12 mouse cellular contexts compared by ENCODE assay signal in the genomic region with DNA sequence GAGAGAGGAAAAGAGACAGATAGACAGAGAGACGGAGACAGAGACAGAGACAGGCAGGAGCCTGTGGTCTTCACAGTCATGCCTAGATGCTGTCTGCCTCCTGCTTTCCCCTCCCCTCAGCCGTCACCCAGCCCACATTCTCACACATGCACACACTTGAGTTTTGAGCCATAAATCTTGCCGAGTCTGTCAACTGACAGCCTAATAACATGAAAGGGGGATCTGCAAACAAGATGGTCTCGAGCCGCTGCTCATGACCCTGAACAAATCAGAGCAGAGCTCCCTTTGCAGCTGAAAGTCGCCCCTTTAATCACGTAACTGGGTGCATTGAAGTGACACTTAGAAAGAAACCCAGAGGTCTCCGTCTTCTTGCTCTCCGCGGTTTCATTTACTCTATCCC.
DNase-seq lines count a peak whose midpoint lies in the region; ATAC-seq and TF ChIP-seq lines count a peak whose summit lies in the region.
"Had no signal": no experiment of that assay in that cellular context is flagged by ENCODE, and none has a peak within 500 bp of the region (broad histone marks: within the 10 kb centered on the region; RNA-seq: fewer than 3 reads in every experiment).

No protein-coding gene starts in this region.

- no peak for DNase-seq in heart, postnatal 14 days
- no peak for DNase-seq in stomach, postnatal 0 days (ENCODE audit: low spot score)
- peak; percentile 67 for DNase-seq in limb, embryonic 11.5 days (ENCODE audit: low spot score)
- no peak for DNase-seq in thymus, postnatal 0 days (ENCODE audit: low spot score)
- DNase-seq in gastrocnemius, postnatal 25 days, result no peak
- no peak for DNase-seq in cerebellum, adult 9-11 months
- DNase-seq: B cell, adult 2 months; cerebellum, postnatal 14 days; lung, postnatal 14 days had no signal

- no peaks in the 10 kb centered on the region for H3K9me3 ChIP-seq in heart, embryonic 12.5 days (replicated peaks)
- no peaks in the 10 kb centered on the region for H3K9me3 ChIP-seq in stomach, embryonic 14.5 days (ENCODE audit: control insufficient read depth, low read depth, low read length)
- no peaks in the 10 kb centered on the region for H3K9me3 ChIP-seq in stomach, postnatal 0 days (ENCODE audit: control insufficient read depth, low read length)
- no peaks in the 10 kb centered on the region for H3K9me3 ChIP-seq in limb, embryonic 11.5 days (ENCODE audit: control insufficient read depth, low read length)

- H3K27ac ChIP-seq in heart, embryonic 12.5 days (ENCODE audit: poor library complexity, severe bottlenecking), result no peak overlapping the region
- H3K27ac ChIP-seq in stomach, embryonic 14.5 days (ENCODE audit: low read length), result no peak overlapping the region
- H3K27ac ChIP-seq in stomach, postnatal 0 days (replicated peaks), result no peak overlapping the region
- H3K27ac ChIP-seq in limb, embryonic 11.5 days (replicated peaks; ENCODE audit: low read depth, low read length), result no peak overlapping the region

- H3K36me3 ChIP-seq in heart, embryonic 12.5 days, result no peaks in the 10 kb centered on the region
- no peaks in the 10 kb centered on the region for H3K36me3 ChIP-seq in stomach, embryonic 14.5 days (ENCODE audit: control insufficient read depth, insufficient read depth, low read length)
- H3K36me3 ChIP-seq in stomach, postnatal 0 days (ENCODE audit: control insufficient read depth, insufficient read depth, low read length), result no peaks in the 10 kb centered on the region
- no peaks in the 10 kb centered on the region for H3K36me3 ChIP-seq in limb, embryonic 11.5 days (ENCODE audit: control insufficient read depth, insufficient read depth, low read length)

- no peak for TF ChIP-seq CTCF in stomach, postnatal 0 days (IDR thresholded peaks at IDR 0.05; ENCODE audit: low read depth)

- H3K4me3 ChIP-seq in heart, embryonic 12.5 days, result no peak overlapping the region
- no peak overlapping the region for H3K4me3 ChIP-seq in stomach, embryonic 14.5 days (ENCODE audit: low read depth, low read length)
- no peak overlapping the region for H3K4me3 ChIP-seq in stomach, postnatal 0 days (ENCODE audit: low read depth, low read length)
- no peak overlapping the region for H3K4me3 ChIP-seq in limb, embryonic 11.5 days (ENCODE audit: low read depth, low read length)

- H3K9ac ChIP-seq in heart, embryonic 12.5 days, result no peak overlapping the region
- no peak overlapping the region for H3K9ac ChIP-seq in stomach, embryonic 14.5 days (replicated peaks; ENCODE audit: low read depth, low read length)
- no peak overlapping the region for H3K9ac ChIP-seq in stomach, postnatal 0 days (ENCODE audit: low read length)
- no peak overlapping the region for H3K9ac ChIP-seq in limb, embryonic 11.5 days (ENCODE audit: low read length)

- WGBS in heart, embryonic 12.5 days, result 53% methylated on average over 10 of the region's 10 CpGs
- WGBS in stomach, embryonic 14.5 days, result 23% methylated on average over 10 of the region's 10 CpGs
- WGBS in stomach, postnatal 0 days, result 32% methylated on average over 10 of the region's 10 CpGs
- WGBS in limb, embryonic 11.5 days, result 19% methylated on average over 10 of the region's 10 CpGs

- no peak for TF ChIP-seq EP300 in stomach, postnatal 0 days (optimal IDR thresholded peaks at IDR 0.05)

- peak overlapping the region; percentile 13; the same call in 1 of the 2 replicates for H3K4me2 ChIP-seq in heart, embryonic 12.5 days
- 0 out of 2 replicates have a peak overlapping the region, but pooled peaks have one; percentile 5 for H3K4me2 ChIP-seq in stomach, embryonic 14.5 days (replicated peaks; ENCODE audit: low read depth, low read length)
- H3K4me2 ChIP-seq in stomach, postnatal 0 days (replicated peaks; ENCODE audit: low read depth), result no peak overlapping the region
- H3K4me2 ChIP-seq in limb, embryonic 11.5 days (ENCODE audit: low read depth, severe bottlenecking), result no peak overlapping the region

- H3K27me3 ChIP-seq in heart, embryonic 12.5 days (replicated peaks), result peaks cover 5% of the 10 kb centered on the region; the same call in 1 of the 2 replicates
- no peaks in the 10 kb centered on the region for H3K27me3 ChIP-seq in stomach, embryonic 14.5 days (ENCODE audit: control insufficient read depth, insufficient read depth, low read length)
- no peaks in the 10 kb centered on the region for H3K27me3 ChIP-seq in stomach, postnatal 0 days (ENCODE audit: control insufficient read depth, insufficient read depth, low read length)
- H3K27me3 ChIP-seq in limb, embryonic 11.5 days (ENCODE audit: control insufficient read depth, insufficient read depth, low read length), result no peaks in the 10 kb centered on the region
- H3K27me3 ChIP-seq: Patski had no signal

- no peak for ATAC-seq in heart, embryonic 12.5 days (ENCODE audit: insufficient number of reproducible peaks, low FRiP score)
- no peak for ATAC-seq in stomach, embryonic 14.5 days (ENCODE audit: insufficient number of reproducible peaks, insufficient read depth, low FRiP score, low read depth)
- no peak for ATAC-seq in stomach, postnatal 0 days (ENCODE audit: low FRiP score, low TSS enrichment)
- ATAC-seq in limb, embryonic 11.5 days (ENCODE audit: insufficient number of reproducible peaks, low FRiP score, low TSS enrichment, low read depth), result no peak
- ATAC-seq: Patski had no signal

- H3K4me1 ChIP-seq in heart, embryonic 12.5 days (replicated peaks), result 0 out of 2 replicates have a peak, but pooled peaks cover 3% of the 10 kb centered on the region
- no peaks in the 10 kb centered on the region; the same call in 1 of the 2 replicates for H3K4me1 ChIP-seq in stomach, embryonic 14.5 days (ENCODE audit: control insufficient read depth, insufficient read depth, low read length)
- H3K4me1 ChIP-seq in stomach, postnatal 0 days (replicated peaks; ENCODE audit: control insufficient read depth, insufficient read depth), result no peaks in the 10 kb centered on the region
- no peaks in the 10 kb centered on the region for H3K4me1 ChIP-seq in limb, embryonic 11.5 days (ENCODE audit: control insufficient read depth, insufficient read depth, low read length)

- intact Hi-C loops in heart, postnatal 14 days (cut with DNase I), result no loop called here

Comparison
In these comparisons a context has a peak if more than half of its experiments do, and no peak if none do; other contexts are left out.
1. H3K4me2 ChIP-seq: peak in heart, embryonic 12.5 days (single experiment) and stomach, embryonic 14.5 days (single experiment); none in stomach, postnatal 0 days (single experiment) and limb, embryonic 11.5 days (single experiment).